Mouse (Mus musculus): ENCODE results near the gene 4930415O20Rik. TPM values are rescaled to one million over a fixed set of nuclear protein-coding genes. Genes with fewer than 3 reads are reported as not detected.

The 4930415O20Rik gene
- polyA plus RNA-seq, 1 experiment from 2014 or later = not detected

- H3K9ac ChIP-seq (replicated peaks; ENCODE audit: low read length) = no peak overlapping the region
- peak overlapping the region; percentile 90; the same call in 1 of the 2 replicates for H3K4me2 ChIP-seq (ENCODE audit: low read length)
- ATAC-seq (ENCODE audit: low FRiP score, low TSS enrichment) = no peak
- DNase-seq = no peak
- no peak overlapping the region for H3K27ac ChIP-seq (replicated peaks; ENCODE audit: low read depth, low read length)
- peaks cover 21% of the 10 kb centered on the region for H3K4me1 ChIP-seq (ENCODE audit: control insufficient read depth, insufficient read depth, low read length)
- H3K27me3 ChIP-seq (ENCODE audit: control insufficient read depth, insufficient read depth, low read length) = no peaks in the 10 kb centered on the region
- peaks cover 20% of the 10 kb centered on the region for H3K36me3 ChIP-seq (ENCODE audit: control insufficient read depth, insufficient read depth, low read length)
- 57% methylated on average over 9 of the region's 9 CpGs for WGBS
- H3K4me3 ChIP-seq (replicated peaks; ENCODE audit: low read depth, low read length) = no peak overlapping the region
- no peaks in the 10 kb centered on the region for H3K9me3 ChIP-seq (ENCODE audit: control insufficient read depth, low read length)
These were observed 35.9 kb downstream of the 4930415O20Rik start for GRCm38 (mm10) chr15:98606739-98607138.

- DNase-seq (peak; percentile 47), ATAC-seq (ENCODE audit: low FRiP score, low TSS enrichment) (no peak)
- WGBS = 22% methylated on average over 4 of the region's 4 CpGs
- peaks cover 21% of the 10 kb centered on the region for H3K4me1 ChIP-seq (ENCODE audit: control insufficient read depth, insufficient read depth, low read length)
- no peak overlapping the region for H3K27ac ChIP-seq (replicated peaks; ENCODE audit: low read depth, low read length)
- H3K4me2 ChIP-seq (ENCODE audit: low read length) = peak overlapping the region; percentile 90
- peak overlapping the region; percentile 73 for H3K4me3 ChIP-seq (replicated peaks; ENCODE audit: low read depth, low read length)
- no peaks in the 10 kb centered on the region for H3K9me3 ChIP-seq (ENCODE audit: control insufficient read depth, low read length)
- H3K27me3 ChIP-seq (ENCODE audit: control insufficient read depth, insufficient read depth, low read length) = no peaks in the 10 kb centered on the region
- peaks cover 18% of the 10 kb centered on the region for H3K36me3 ChIP-seq (ENCODE audit: control insufficient read depth, insufficient read depth, low read length)
- 0 out of 2 replicates have a peak overlapping the region, but pooled peaks have one; percentile 87 for H3K9ac ChIP-seq (replicated peaks; ENCODE audit: low read length)
These were observed 36.8 kb downstream of the 4930415O20Rik start for GRCm38 (mm10) chr15:98607557-98607956.

- Histone ChIP-seq H3K27ac (replicated peaks; ENCODE audit: low read depth, low read length) (0 out of 2 replicates have a peak overlapping the region, but pooled peaks have one; percentile 87), H3K4me2 (ENCODE audit: low read length) (peak overlapping the region; percentile 90), H3K36me3 (ENCODE audit: control insufficient read depth, insufficient read depth, low read length) (peaks cover 12% of the 10 kb centered on the region), H3K4me1 (ENCODE audit: control insufficient read depth, insufficient read depth, low read length) (peaks cover 21% of the 10 kb centered on the region), H3K9me3 (ENCODE audit: control insufficient read depth, low read length) (no peaks in the 10 kb centered on the region), H3K4me3 (replicated peaks; ENCODE audit: low read depth, low read length) (peak overlapping the region; percentile 73), H3K27me3 (ENCODE audit: control insufficient read depth, insufficient read depth, low read length) (no peaks in the 10 kb centered on the region), H3K9ac (replicated peaks; ENCODE audit: low read length) (peak overlapping the region; percentile 87)
- ATAC-seq (ENCODE audit: low FRiP score, low TSS enrichment) = peak; percentile 6; the same call in 1 of the 2 replicates
- 11% methylated on average over 10 of the region's 10 CpGs for WGBS
- no peak for DNase-seq
These were observed 37.4 kb downstream of the 4930415O20Rik start for GRCm38 (mm10) chr15:98608058-98608783.

GRCm38 (mm10) chr15:98608784-98609250 is 38.0 kb downstream of the 4930415O20Rik start:
- peak overlapping the region; percentile 73 for H3K4me3 ChIP-seq (replicated peaks; ENCODE audit: low read depth, low read length)
- H3K36me3 ChIP-seq (ENCODE audit: control insufficient read depth, insufficient read depth, low read length) = peaks cover 7% of the 10 kb centered on the region
- under 1% methylated on average over 10 of the region's 26 CpGs for WGBS
- DNase-seq (peak; percentile 59), ATAC-seq (ENCODE audit: low FRiP score, low TSS enrichment) (peak; percentile 15)
- H3K27me3 ChIP-seq (ENCODE audit: control insufficient read depth, insufficient read depth, low read length) = no peaks in the 10 kb centered on the region
- peaks cover 21% of the 10 kb centered on the region for H3K4me1 ChIP-seq (ENCODE audit: control insufficient read depth, insufficient read depth, low read length)
- H3K9me3 ChIP-seq (ENCODE audit: control insufficient read depth, low read length) = no peaks in the 10 kb centered on the region
- H3K27ac ChIP-seq (replicated peaks; ENCODE audit: low read depth, low read length) = peak overlapping the region; percentile 87
- peak overlapping the region; percentile 90 for H3K4me2 ChIP-seq (ENCODE audit: low read length)
- peak overlapping the region; percentile 87 for H3K9ac ChIP-seq (replicated peaks; ENCODE audit: low read length)

GRCm38 (mm10) chr15:98609331-98610130 is 38.7 kb downstream of the 4930415O20Rik start, which contains the start of gene Adcy6:
Adcy6 (minus strand) TSS chr15:98610076.
- H3K9me3 ChIP-seq (ENCODE audit: control insufficient read depth, low read length) = no peaks in the 10 kb centered on the region
- H3K27me3 ChIP-seq (ENCODE audit: control insufficient read depth, insufficient read depth, low read length) = no peaks in the 10 kb centered on the region
- WGBS = 1% methylated on average over 64 of the region's 75 CpGs
- ATAC-seq (ENCODE audit: low FRiP score, low TSS enrichment) (peak; percentile 86), DNase-seq (peak; percentile 89)
- no peaks in the 10 kb centered on the region; the same call in 1 of the 2 replicates for H3K36me3 ChIP-seq (ENCODE audit: control insufficient read depth, insufficient read depth, low read length)
- H3K9ac ChIP-seq (replicated peaks; ENCODE audit: low read length) = peak within 1 kb of the TSS; percentile 87
- peak within 1 kb of the TSS; percentile 87 for H3K27ac ChIP-seq (replicated peaks; ENCODE audit: low read depth, low read length)
- peaks cover 25% of the 10 kb centered on the region for H3K4me1 ChIP-seq (ENCODE audit: control insufficient read depth, insufficient read depth, low read length)
- H3K4me3 ChIP-seq (replicated peaks; ENCODE audit: low read depth, low read length) = peak within 1 kb of the TSS; percentile 73
- H3K4me2 ChIP-seq (ENCODE audit: low read length) = peak within 1 kb of the TSS; percentile 90

- DNase-seq = peak; percentile 60
- H3K27ac ChIP-seq (replicated peaks; ENCODE audit: low read depth, low read length) = peak overlapping the region; percentile 87
- no peaks in the 10 kb centered on the region for H3K27me3 ChIP-seq (ENCODE audit: control insufficient read depth, insufficient read depth, low read length)
- no peaks in the 10 kb centered on the region for H3K36me3 ChIP-seq (ENCODE audit: control insufficient read depth, insufficient read depth, low read length)
- H3K4me3 ChIP-seq (replicated peaks; ENCODE audit: low read depth, low read length) = peak overlapping the region; percentile 73
- H3K4me1 ChIP-seq (ENCODE audit: control insufficient read depth, insufficient read depth, low read length) = peaks cover 25% of the 10 kb centered on the region
- peak overlapping the region; percentile 90 for H3K4me2 ChIP-seq (ENCODE audit: low read length)
- whole genome bisulfite sequencing = 2% methylated on average over 12 of the region's 12 CpGs
- no peak for ATAC-seq (ENCODE audit: low FRiP score, low TSS enrichment)
- H3K9me3 ChIP-seq (ENCODE audit: control insufficient read depth, low read length) = no peaks in the 10 kb centered on the region
- peak overlapping the region; percentile 87 for H3K9ac ChIP-seq (replicated peaks; ENCODE audit: low read length)
These were observed 39.4 kb downstream of the 4930415O20Rik start for GRCm38 (mm10) chr15:98610131-98610633.

- H3K9me3 ChIP-seq (ENCODE audit: control insufficient read depth, low read length) = no peaks in the 10 kb centered on the region
- no peak overlapping the region for H3K27ac ChIP-seq (replicated peaks; ENCODE audit: low read depth, low read length)
- H3K36me3 ChIP-seq (ENCODE audit: control insufficient read depth, insufficient read depth, low read length) = no peaks in the 10 kb centered on the region
- no peak for DNase-seq
- 0 out of 2 replicates have a peak, but pooled peaks cover 5% of the 10 kb centered on the region for H3K27me3 ChIP-seq (ENCODE audit: control insufficient read depth, insufficient read depth, low read length)
- no peak overlapping the region for H3K4me3 ChIP-seq (replicated peaks; ENCODE audit: low read depth, low read length)
- H3K4me2 ChIP-seq (ENCODE audit: low read length) = no peak overlapping the region
- no peak overlapping the region for H3K9ac ChIP-seq (replicated peaks; ENCODE audit: low read length)
- peaks cover 19% of the 10 kb centered on the region for H3K4me1 ChIP-seq (ENCODE audit: control insufficient read depth, insufficient read depth, low read length)
- ATAC-seq (ENCODE audit: low FRiP score, low TSS enrichment) = no peak
- WGBS = over 99% methylated on average over 3 of the region's 3 CpGs
These were observed 41.4 kb downstream of the 4930415O20Rik start for GRCm38 (mm10) chr15:98612229-98612628.

- no peak overlapping the region; the same call in 1 of the 2 replicates for H3K9ac ChIP-seq (replicated peaks; ENCODE audit: low read length)
- H3K9me3 ChIP-seq (ENCODE audit: control insufficient read depth, low read length) = no peaks in the 10 kb centered on the region
- no peak overlapping the region for H3K4me2 ChIP-seq (ENCODE audit: low read length)
- H3K4me1 ChIP-seq (ENCODE audit: control insufficient read depth, insufficient read depth, low read length) = 0 out of 2 replicates have a peak, but pooled peaks cover 4% of the 10 kb centered on the region
- DNase-seq (peak; percentile 62), ATAC-seq (ENCODE audit: low FRiP score, low TSS enrichment) (no peak)
- WGBS = 36% methylated on average over 9 of the region's 9 CpGs
- H3K4me3 ChIP-seq (replicated peaks; ENCODE audit: low read depth, low read length) = no peak overlapping the region
- H3K36me3 ChIP-seq (ENCODE audit: control insufficient read depth, insufficient read depth, low read length) = no peaks in the 10 kb centered on the region
- H3K27me3 ChIP-seq (ENCODE audit: control insufficient read depth, insufficient read depth, low read length) = 0 out of 2 replicates have a peak, but pooled peaks cover 5% of the 10 kb centered on the region
- H3K27ac ChIP-seq (replicated peaks; ENCODE audit: low read depth, low read length) = no peak overlapping the region
These were observed 43.7 kb downstream of the 4930415O20Rik start for GRCm38 (mm10) chr15:98614551-98614950.

Data from midbrain, embryonic 14.5 days (tissue).